Mouse (Mus musculus) right cerebral cortex, postnatal 36 days (tissue): ENCODE results near the gene Tnfaip6.

Experiments
- DNase-seq, 2 experiments: peaks; one replicate each; pipeline ENCODE4 v3.0.0; 2022; ENCODE audit warnings: low spot score in 2 of 2, mixed read lengths in 1 of 2

Tnfaip6 gene

DNA sequence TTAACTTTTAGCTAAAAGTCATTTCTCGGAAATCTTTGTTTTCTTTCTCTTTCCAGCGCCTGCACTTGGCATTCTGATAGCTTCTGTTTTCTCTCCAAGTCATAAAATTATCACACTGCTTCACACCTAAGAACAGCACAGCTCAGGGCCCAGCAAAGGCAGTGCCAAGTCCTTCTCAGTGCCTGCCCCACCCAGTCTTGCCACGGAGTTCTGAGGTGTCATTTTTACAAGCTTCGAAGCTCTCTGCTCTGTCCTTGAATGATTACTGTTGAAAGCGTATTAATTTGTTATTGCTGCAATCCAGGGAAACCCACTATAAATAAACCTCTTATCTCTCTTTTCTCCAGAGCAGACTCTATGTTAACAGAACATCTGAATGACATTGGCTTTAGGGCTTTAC, 15.7 kb downstream of the Tnfaip6 start:
- no peak for DNase-seq

DNA sequence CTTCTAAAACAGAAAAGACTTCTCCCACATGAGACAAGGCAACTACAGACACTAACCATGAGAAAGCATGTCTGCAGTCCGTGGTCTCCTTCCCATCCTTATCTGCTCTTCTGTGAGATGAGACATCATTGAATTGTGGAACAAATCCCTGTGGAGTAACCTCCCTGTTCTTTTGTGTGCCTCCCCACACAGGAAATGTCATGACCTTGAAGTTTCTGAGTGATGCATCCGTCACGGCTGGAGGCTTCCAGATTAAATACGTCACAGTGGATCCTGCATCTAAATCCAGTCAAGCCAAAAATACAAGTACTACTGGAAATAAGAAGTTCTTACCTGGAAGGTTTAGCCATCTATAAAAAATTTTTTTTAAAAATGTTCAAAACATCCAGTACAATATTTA, 17.8 kb downstream of the Tnfaip6 start:
- no peak for DNase-seq

DNA sequence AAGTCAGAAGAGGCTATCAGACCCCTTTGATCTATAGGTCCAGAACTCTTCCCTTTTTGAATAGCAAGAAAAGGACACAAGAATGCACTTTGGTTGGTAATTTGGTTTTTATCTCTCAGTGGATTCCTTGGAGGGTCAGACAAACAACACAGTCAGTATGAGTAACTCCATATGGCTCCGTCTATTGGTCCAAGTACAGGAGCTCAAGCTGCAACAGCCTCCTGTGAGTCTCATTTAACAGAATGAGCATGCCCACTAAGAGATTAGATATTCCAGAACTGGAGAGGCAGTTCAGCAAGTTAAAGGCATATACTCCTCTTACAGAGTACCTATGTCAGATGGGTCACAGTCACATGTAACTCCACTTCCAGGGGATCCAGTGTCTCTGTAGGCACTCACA, 19.3 kb downstream of the Tnfaip6 start:
- DNase-seq, result no peak

DNA sequence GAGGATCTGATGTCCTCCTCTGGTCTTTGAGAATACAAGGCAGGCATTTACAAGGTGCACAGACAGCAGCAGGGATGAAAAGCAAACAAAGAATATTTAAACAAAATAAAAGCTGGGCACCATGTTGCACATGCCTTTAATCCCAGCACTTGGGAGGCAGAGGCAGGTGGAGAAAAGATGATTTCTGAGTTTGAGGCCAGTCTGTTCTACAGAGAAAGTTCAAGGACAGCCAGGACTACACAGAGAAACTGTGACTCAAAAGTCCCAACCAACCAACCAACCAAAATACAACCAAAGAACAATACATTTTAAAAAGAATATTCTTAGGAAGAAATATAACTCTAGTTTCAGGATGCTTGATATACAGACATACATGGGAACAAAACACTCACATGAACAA, 19.9 kb downstream of the Tnfaip6 start:
- DNase-seq, result no peak

DNA sequence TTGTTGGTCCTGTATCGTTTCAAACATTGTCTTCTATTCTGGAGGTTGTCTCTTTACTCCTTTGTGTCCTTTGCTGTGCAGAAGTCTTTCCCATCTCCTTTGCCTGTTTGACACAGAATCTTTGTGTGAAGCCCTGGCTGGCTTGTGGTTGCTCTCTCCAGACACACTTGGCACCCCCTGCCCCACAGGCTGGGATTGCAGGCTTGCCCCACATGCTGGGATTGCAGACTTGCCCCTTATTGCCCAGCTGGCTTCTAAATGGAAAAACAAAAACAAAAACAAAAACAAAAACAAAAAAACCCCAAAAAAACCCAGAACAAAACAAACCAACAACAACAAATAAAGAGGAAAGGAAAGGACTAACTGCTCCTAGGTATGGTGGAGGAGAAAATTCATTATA, 30.8 kb downstream of the Tnfaip6 start:
- DNase-seq, result no peak

DNA sequence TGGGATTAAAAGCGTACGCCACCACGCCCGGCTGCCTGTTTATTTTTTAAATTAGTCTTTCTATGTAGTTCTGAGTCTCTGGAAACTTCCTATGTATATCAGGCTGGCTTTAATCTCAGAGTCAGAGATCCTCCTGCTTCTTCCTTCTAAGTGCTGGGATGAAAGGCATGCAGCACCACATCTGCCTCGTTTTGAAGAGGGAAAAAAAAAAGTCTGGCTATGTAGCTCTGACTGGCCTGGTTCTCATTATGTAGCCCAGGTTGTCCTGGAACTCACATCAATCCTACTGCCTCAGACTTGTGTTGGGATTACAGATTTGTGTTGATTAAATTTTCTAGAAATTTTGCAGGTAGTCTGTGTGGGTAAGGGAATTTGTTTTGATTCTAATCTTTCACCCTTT, 33.0 kb downstream of the Tnfaip6 start:
- no peak for DNase-seq

DNA sequence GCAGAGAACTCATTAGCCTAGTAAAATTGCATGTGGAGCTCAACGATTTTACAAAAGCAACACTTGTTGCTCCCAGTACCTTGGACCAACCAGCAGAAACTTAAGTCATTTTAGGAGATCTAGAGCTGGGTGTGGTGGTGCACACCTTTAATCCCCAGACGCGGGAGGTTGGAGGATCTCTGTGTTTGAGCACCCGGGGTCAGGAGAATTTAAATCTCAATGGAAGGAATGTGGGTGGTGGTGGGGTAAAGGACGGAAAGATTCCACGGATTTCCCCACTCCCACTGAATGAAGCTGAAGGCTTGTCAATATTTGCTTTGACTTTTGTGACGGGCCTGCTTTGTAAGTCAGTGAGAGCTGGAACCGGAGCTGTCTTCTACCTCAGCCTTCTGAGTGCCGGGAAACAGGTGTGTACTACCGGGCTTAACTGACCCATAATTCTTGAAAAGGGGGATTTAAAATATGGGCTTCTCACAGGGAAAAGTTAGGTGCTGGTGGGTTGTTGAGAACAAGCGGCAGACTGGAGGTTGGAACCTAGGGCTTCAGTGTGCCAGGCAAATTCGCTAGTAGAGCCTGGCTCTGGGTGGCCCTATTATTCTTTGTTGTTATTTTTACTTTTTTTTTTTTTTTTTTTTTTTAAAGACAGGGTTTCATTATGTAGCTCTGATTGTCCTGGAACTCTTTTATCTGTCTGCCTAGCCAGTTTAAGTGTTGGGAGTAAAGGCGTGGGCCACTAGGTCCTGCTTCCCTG, 33.6 kb downstream of the Tnfaip6 start:
- no peak for DNase-seq

DNA sequence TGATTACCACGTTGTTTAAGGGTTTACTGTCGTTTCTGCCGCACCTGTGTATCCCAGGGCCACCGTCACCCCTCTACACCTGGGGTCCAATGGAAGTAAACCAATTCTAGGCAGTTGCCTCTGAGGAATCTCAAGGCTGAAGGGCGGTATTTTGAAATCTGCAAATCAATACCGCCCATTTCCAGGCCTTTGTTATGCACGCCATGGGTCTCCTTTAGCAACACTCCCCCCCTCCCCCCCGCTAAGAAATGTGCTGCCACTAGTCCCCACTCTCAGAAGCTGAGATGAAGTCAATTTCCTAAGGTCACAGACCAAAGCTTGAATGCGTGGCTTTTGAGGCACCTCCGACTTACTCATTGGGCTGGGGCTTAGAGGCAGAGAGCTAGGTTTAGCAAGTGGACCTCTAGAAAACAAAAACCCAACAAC, 34.3 kb downstream of the Tnfaip6 start:
- DNase-seq, result no peak

DNA sequence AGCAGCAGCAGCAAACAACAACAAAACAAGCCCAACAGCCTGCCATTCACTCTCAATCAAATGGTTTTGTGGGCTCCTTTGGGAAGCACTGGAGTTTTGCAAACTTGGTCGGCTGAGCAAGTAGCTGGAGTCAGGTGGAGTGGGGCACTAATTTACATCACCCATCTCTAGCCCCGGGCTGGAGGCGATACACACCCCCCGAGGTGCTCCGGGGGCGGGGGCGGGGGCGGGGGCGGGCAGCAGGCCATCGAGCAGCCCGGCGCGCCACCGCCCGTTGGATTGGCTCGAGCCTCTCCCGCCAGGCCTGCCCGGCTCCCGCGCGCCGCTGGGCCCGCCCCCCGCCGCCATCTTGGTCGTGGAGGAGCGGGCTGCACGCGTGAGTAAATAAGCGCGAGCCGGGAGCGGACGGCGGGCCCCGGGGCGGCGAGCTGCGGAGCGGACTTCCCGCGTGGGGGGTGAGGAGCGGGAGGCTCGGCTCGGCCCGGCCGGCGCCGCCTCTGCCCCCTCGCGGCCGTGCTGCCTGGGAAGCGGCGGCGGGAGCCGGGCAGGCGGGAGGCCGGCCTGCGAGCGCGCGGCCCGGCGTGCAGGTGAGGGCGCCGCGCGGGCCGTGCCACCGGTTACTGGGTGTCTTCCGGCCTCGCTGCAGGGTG, 34.8 kb downstream of the Tnfaip6 start, which contains the start of gene Rif1:
TSS of gene Rif1 (plus strand) at position 342 of the 650 bp plus-strand sequence.
- peak; percentile 70 to 75 for DNase-seq

DNA sequence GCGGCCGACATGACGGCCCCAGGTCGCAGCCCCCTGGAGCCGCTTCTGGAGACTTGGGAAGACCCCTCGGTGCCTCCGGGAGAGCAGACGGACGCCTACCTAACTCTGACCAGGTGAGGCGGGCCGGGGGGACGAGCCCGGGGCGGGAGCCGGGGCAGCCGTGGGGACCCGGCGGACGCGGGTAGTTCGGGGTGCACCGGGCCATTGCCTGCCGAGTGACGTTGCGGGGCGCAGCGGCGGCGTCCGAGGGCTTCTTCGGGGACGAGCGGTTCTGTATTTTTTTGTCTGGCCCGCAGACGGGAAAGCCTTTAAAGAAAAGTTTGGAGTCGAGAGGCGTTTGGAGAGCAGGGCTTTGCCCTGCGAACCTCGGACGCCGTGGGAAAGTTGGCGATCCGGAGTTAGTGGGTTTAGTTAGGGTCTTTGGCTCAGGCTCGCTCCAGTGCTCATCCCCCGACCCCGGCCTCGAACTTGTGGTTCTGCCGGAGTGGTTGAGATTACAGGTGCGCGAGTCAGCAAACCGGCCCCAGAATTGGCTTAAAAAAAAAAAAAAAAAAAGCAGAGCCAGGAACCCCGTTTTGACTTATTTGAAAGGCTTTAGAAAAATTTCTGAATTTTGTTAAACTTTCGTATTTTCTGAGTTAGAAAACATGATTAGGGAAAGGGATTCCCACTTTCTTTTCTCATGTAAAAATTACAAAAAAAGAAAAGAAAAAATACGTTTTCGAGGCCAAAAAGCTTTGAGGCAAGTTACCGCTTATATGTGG, 35.5 kb downstream of the Tnfaip6 start:
- peak in 1 of 2 experiments; percentile 1 for DNase-seq

DNA sequence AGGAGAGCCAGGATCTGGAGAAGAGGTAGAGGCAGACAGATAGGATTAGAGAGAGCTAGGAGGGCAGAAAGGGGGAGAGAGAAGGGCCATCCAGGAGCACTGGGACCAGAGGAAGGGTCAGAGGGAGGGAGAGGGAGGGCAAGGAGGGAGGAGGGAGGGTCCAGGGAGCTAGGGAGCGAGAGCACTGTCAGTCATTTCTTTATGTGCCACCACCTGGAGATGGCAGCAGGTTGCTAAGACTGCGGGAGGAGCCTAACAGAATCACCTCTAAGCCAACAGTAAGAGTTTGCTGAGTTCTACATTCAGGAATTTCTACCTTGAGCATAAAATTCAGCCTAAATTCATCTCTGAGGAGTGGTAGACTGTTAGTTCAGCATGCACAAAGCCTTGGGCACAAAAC, 40.9 kb downstream of the Tnfaip6 start:
- DNase-seq, result no peak

DNA sequence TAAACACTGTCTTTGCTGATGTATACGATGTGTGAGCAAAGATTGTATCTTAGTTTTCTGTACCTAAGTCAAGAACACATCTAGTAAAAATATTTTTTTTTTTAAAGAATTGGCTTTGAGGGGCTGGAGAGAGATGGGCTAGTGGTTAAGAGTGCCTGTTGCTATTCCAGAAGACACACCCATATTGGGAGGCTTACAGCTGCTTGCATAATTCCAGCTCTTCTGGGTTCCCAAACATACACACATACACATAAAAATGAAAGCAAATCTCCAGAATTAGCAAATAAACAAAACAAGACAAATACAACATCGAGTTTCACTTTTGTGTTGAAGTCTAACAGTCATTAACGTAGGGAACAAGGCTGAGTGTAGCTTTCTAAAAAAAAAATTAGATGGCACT, 46.2 kb downstream of the Tnfaip6 start:
- no peak for DNase-seq

DNA sequence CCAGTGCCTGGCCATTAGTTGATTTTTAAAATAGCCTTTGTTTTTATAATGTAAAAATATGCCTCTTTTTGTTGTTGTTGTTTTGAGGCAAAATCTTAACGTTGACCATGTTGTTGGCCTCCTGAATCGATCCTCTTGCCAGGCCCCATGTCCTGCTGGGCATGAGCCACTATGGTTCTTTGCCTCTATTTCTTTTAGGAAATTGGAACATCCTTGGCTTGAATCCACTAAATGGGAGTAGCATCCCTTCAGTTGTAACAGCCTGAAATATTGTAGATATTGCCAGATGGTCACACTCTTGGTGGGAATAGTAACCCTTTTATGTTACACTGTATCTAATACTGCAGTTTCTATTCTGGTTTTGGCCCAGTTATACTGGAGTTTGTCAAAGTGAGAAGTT, 46.8 kb downstream of the Tnfaip6 start:
- DNase-seq, result no peak
